Mouse (Mus musculus): ENCODE results near the gene Sytl3. TPM values are rescaled to one million over a fixed set of nuclear protein-coding genes. Genes with fewer than 3 reads are reported as not detected.
"Not testable (repeated sequence)": the region's sequence is repeated elsewhere in the genome, so short reads cannot be mapped to it uniquely, and the experiment has no call there.

Sytl3 gene
- polyA plus RNA-seq, 1 experiment from 2014 or later = not detected

- H3K4me1 ChIP-seq (ENCODE audit: control insufficient read depth, insufficient read depth, low read length); ATAC-seq (ENCODE audit: insufficient read depth, low FRiP score, low TSS enrichment); DNase-seq (ENCODE audit: low spot score); H3K9ac ChIP-seq (ENCODE audit: low read length); H3K9me3 ChIP-seq (ENCODE audit: control insufficient read depth, low read length); H3K4me2 ChIP-seq (ENCODE audit: low read depth); H3K4me3 ChIP-seq (ENCODE audit: low read depth, low read length); H3K36me3 ChIP-seq (ENCODE audit: control insufficient read depth, insufficient read depth, low read length); H3K27ac ChIP-seq (ENCODE audit: low read depth, low read length); H3K27me3 ChIP-seq (ENCODE audit: control insufficient read depth, insufficient read depth, low read length): not testable (repeated sequence)
- WGBS = 81% methylated on average over 4 of the region's 4 CpGs
These were observed 22.8 kb downstream of the Sytl3 start for GRCm38 (mm10) chr17:6681721-6682120.

GRCm38 (mm10) chr17:6683702-6684101 lies 24.8 kb downstream of the Sytl3 start:
- not testable (repeated sequence) for H3K27me3 ChIP-seq (ENCODE audit: control insufficient read depth, insufficient read depth, low read length); H3K4me2 ChIP-seq (ENCODE audit: low read depth); H3K9me3 ChIP-seq (ENCODE audit: control insufficient read depth, low read length); H3K27ac ChIP-seq (ENCODE audit: low read depth, low read length); DNase-seq (ENCODE audit: low spot score); H3K4me1 ChIP-seq (ENCODE audit: control insufficient read depth, insufficient read depth, low read length); ATAC-seq (ENCODE audit: insufficient read depth, low FRiP score, low TSS enrichment); H3K36me3 ChIP-seq (ENCODE audit: control insufficient read depth, insufficient read depth, low read length); H3K4me3 ChIP-seq (ENCODE audit: low read depth, low read length); H3K9ac ChIP-seq (ENCODE audit: low read length)
- no CpG with 5 or more reads among the region's 5 CpGs for WGBS

- WGBS = no CpG with 5 or more reads among the region's 4 CpGs
- H3K9me3 ChIP-seq (ENCODE audit: control insufficient read depth, low read length); H3K27me3 ChIP-seq (ENCODE audit: control insufficient read depth, insufficient read depth, low read length); H3K36me3 ChIP-seq (ENCODE audit: control insufficient read depth, insufficient read depth, low read length); H3K4me2 ChIP-seq (ENCODE audit: low read depth); H3K9ac ChIP-seq (ENCODE audit: low read length); H3K4me3 ChIP-seq (ENCODE audit: low read depth, low read length); H3K4me1 ChIP-seq (ENCODE audit: control insufficient read depth, insufficient read depth, low read length); H3K27ac ChIP-seq (ENCODE audit: low read depth, low read length): not testable (repeated sequence)
- DNase-seq (ENCODE audit: low spot score) = peak; percentile 18
- peak; percentile 88 for ATAC-seq (ENCODE audit: insufficient read depth, low FRiP score, low TSS enrichment)
These were observed 25.8 kb downstream of the Sytl3 start for GRCm38 (mm10) chr17:6684464-6685287.

DNA sequence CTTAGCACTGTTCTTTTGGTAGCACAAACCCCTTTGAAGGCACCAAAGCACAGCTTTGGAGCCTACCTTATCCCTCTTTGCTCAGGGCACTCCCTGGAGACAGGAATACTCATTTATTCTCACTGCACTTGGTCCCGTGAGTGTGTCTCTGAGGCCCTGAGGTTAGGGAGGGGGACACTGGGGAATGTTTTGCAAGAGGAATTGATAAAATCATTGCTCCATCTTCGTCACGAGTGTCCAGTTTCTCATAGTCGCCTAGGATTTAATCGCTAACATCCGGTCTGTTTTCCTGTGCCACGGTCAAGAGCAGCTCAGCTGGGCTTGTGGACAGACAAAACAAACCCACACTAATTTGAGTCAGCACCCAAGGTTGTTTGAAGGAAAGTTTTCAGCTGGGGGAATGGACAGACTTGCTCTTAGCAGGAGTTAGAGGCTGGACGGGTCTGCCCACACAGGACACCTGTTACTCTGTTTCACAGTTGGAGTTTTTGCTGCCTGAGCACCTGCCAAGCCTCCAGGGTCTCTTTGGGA lies 26.5 kb downstream of the Sytl3 start:
- not testable (repeated sequence) for H3K4me1 ChIP-seq (ENCODE audit: control insufficient read depth, insufficient read depth, low read length); H3K27me3 ChIP-seq (ENCODE audit: control insufficient read depth, insufficient read depth, low read length); H3K4me2 ChIP-seq (ENCODE audit: low read depth); DNase-seq (ENCODE audit: low spot score); H3K9me3 ChIP-seq (ENCODE audit: control insufficient read depth, low read length); H3K36me3 ChIP-seq (ENCODE audit: control insufficient read depth, insufficient read depth, low read length); H3K4me3 ChIP-seq (ENCODE audit: low read depth, low read length); H3K27ac ChIP-seq (ENCODE audit: low read depth, low read length); ATAC-seq (ENCODE audit: insufficient read depth, low FRiP score, low TSS enrichment); H3K9ac ChIP-seq (ENCODE audit: low read length)
- WGBS = 25% methylated on average over 2 of the region's 8 CpGs

GRCm38 (mm10) chr17:6686299-6686971 lies 27.5 kb downstream of the Sytl3 start:
- whole genome bisulfite sequencing = 60% methylated on average over 1 of the region's 4 CpGs
- not testable (repeated sequence) for H3K9ac ChIP-seq (ENCODE audit: low read length); H3K4me2 ChIP-seq (ENCODE audit: low read depth); H3K27me3 ChIP-seq (ENCODE audit: control insufficient read depth, insufficient read depth, low read length); H3K4me1 ChIP-seq (ENCODE audit: control insufficient read depth, insufficient read depth, low read length); H3K27ac ChIP-seq (ENCODE audit: low read depth, low read length); ATAC-seq (ENCODE audit: insufficient read depth, low FRiP score, low TSS enrichment); H3K36me3 ChIP-seq (ENCODE audit: control insufficient read depth, insufficient read depth, low read length); H3K4me3 ChIP-seq (ENCODE audit: low read depth, low read length); DNase-seq (ENCODE audit: low spot score); H3K9me3 ChIP-seq (ENCODE audit: control insufficient read depth, low read length)

GRCm38 (mm10) chr17:6689344-6689743 lies 30.5 kb downstream of the Sytl3 start:
- H3K4me3 ChIP-seq (ENCODE audit: low read depth, low read length); H3K27ac ChIP-seq (ENCODE audit: low read depth, low read length); DNase-seq (ENCODE audit: low spot score); H3K9me3 ChIP-seq (ENCODE audit: control insufficient read depth, low read length); H3K36me3 ChIP-seq (ENCODE audit: control insufficient read depth, insufficient read depth, low read length); H3K27me3 ChIP-seq (ENCODE audit: control insufficient read depth, insufficient read depth, low read length); H3K4me1 ChIP-seq (ENCODE audit: control insufficient read depth, insufficient read depth, low read length); H3K4me2 ChIP-seq (ENCODE audit: low read depth); H3K9ac ChIP-seq (ENCODE audit: low read length); ATAC-seq (ENCODE audit: insufficient read depth, low FRiP score, low TSS enrichment): not testable (repeated sequence)
- WGBS = 92% methylated on average over 2 of the region's 4 CpGs

DNA sequence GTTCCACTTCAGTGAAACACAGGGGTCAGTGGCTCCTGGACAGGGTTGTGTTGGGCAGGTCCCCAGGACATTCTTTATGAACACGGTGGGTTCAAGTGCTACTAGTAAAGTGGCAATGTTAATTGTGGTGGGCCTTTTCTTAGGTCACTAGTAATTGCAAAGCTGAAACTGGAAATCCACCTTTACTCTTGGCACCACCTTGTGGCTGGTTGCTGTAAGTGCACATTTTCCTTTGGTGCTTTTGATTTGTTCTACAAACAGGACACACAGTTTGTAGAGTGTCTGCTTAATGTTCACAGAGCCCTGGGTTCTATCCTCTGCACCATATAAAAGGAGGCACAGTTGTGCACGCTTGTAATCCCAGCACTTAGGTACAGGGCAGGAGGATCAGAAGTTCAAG lies 32.7 kb downstream of the Sytl3 start:
- not testable (repeated sequence) for H3K27ac ChIP-seq (ENCODE audit: low read depth, low read length); H3K4me1 ChIP-seq (ENCODE audit: control insufficient read depth, insufficient read depth, low read length); H3K9me3 ChIP-seq (ENCODE audit: control insufficient read depth, low read length); H3K4me2 ChIP-seq (ENCODE audit: low read depth); H3K9ac ChIP-seq (ENCODE audit: low read length); H3K4me3 ChIP-seq (ENCODE audit: low read depth, low read length); H3K27me3 ChIP-seq (ENCODE audit: control insufficient read depth, insufficient read depth, low read length); ATAC-seq (ENCODE audit: insufficient read depth, low FRiP score, low TSS enrichment); H3K36me3 ChIP-seq (ENCODE audit: control insufficient read depth, insufficient read depth, low read length)
- DNase-seq (ENCODE audit: low spot score) = peak; percentile 41
- 12% methylated on average over 2 of the region's 2 CpGs for WGBS

GRCm38 (mm10) chr17:6695712-6696111 lies 36.8 kb downstream of the Sytl3 start:
- H3K9me3 ChIP-seq (ENCODE audit: control insufficient read depth, low read length); H3K4me1 ChIP-seq (ENCODE audit: control insufficient read depth, insufficient read depth, low read length); H3K4me3 ChIP-seq (ENCODE audit: low read depth, low read length); H3K36me3 ChIP-seq (ENCODE audit: control insufficient read depth, insufficient read depth, low read length); ATAC-seq (ENCODE audit: insufficient read depth, low FRiP score, low TSS enrichment); DNase-seq (ENCODE audit: low spot score); H3K9ac ChIP-seq (ENCODE audit: low read length); H3K27ac ChIP-seq (ENCODE audit: low read depth, low read length); H3K27me3 ChIP-seq (ENCODE audit: control insufficient read depth, insufficient read depth, low read length); H3K4me2 ChIP-seq (ENCODE audit: low read depth): not testable (repeated sequence)
- 81% methylated on average over 9 of the region's 9 CpGs for WGBS

- H3K36me3 ChIP-seq (ENCODE audit: control insufficient read depth, insufficient read depth, low read length); H3K4me1 ChIP-seq (ENCODE audit: control insufficient read depth, insufficient read depth, low read length); H3K9me3 ChIP-seq (ENCODE audit: control insufficient read depth, low read length); H3K27ac ChIP-seq (ENCODE audit: low read depth, low read length); H3K4me2 ChIP-seq (ENCODE audit: low read depth); H3K27me3 ChIP-seq (ENCODE audit: control insufficient read depth, insufficient read depth, low read length); DNase-seq (ENCODE audit: low spot score); H3K9ac ChIP-seq (ENCODE audit: low read length); ATAC-seq (ENCODE audit: insufficient read depth, low FRiP score, low TSS enrichment); H3K4me3 ChIP-seq (ENCODE audit: low read depth, low read length): not testable (repeated sequence)
- 59% methylated on average over 7 of the region's 8 CpGs for whole genome bisulfite sequencing
These were observed 37.6 kb downstream of the Sytl3 start for GRCm38 (mm10) chr17:6696521-6696920.
